Mouse (Mus musculus): Measurements from ENCODE around the gene AF366264.

- no peak for TF ChIP-seq CTCF (IDR thresholded peaks at IDR 0.05; ENCODE audit: low read depth, low read length)
- TF ChIP-seq POLR2A (IDR thresholded peaks at IDR 0.05; ENCODE audit: extremely low read depth, insufficient read depth, low read length) = no peak
Measured at GRCm38 (mm10) chr8:13799566-13799965, 38.6 kb downstream of the AF366264 start.
